Mouse (Mus musculus): ENCODE data around the gene Gm2000. TPM values are rescaled to one million over a fixed set of nuclear protein-coding genes. Genes with fewer than 3 reads are reported as not detected.

The Gm2000 gene
- 1,525 TPM for total RNA-seq (2023)

DNA sequence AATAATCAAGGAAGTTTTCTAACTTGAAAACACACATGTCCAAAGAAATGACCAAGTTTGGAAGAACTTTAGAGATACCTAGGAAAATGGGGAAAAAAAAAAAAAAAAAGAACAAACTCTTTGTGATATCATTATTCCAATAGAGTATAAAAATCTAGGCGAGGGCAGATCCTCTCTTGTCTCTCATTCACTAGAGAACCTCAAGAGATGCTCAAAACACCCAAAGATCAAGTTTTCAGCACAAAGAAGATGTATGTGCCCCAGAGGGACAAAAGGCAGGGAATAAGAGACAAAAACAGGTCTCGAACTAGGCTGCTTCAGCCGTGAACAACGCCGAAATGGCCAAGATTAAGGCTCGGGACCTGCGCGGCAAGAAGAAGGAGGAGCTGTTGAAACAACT lies at the start of gene Gm2000:
TSS of gene Gm2000 (plus strand) at position 301 of the 400 bp plus-strand sequence.

Other genes starting within 250 kb of the Gm2000 start
- not detected for gene Fam163a, start 161.0 kb upstream of the Gm2000 start, total RNA-seq (2023)
- gene Tdrd5, start 62.4 kb upstream of the Gm2000 start, total RNA-seq (2023), result 0.27 TPM
- not detected for gene Nphs2, start 55.3 kb upstream of the Gm2000 start, total RNA-seq (2023)
- 2.2 TPM for gene Axdnd1, start 55.1 kb downstream of the Gm2000 start, total RNA-seq (2023)
- 23.6 TPM for gene Soat1, start 108.3 kb downstream of the Gm2000 start, total RNA-seq (2023)
- gene Gm10031, start 158.0 kb downstream of the Gm2000 start, total RNA-seq (2023), result 35.0 TPM
- gene Abl2, start 192.7 kb downstream of the Gm2000 start, total RNA-seq (2023), result 56.5 TPM

All from CD4-positive naive resting alpha-beta T cell, adult 57 days (primary cell).